Mouse (Mus musculus): ENCODE data around the gene Hhipl1.

- TF ChIP-seq CTCF (IDR thresholded peaks at IDR 0.05; ENCODE audit: extremely low read depth, insufficient read depth, insufficient read length, insufficient replicate concordance) (no peak), POLR2A (IDR thresholded peaks at IDR 0.05; ENCODE audit: low read depth, low read length) (no peak)
These were observed 29.9 kb upstream of the Hhipl1 start for GRCm38 (mm10) chr12:108275920-108276822.

Measured in spleen, adult 2 months (tissue).